Mouse (Mus musculus): Measurements from ENCODE around the gene F11r.

DNA sequence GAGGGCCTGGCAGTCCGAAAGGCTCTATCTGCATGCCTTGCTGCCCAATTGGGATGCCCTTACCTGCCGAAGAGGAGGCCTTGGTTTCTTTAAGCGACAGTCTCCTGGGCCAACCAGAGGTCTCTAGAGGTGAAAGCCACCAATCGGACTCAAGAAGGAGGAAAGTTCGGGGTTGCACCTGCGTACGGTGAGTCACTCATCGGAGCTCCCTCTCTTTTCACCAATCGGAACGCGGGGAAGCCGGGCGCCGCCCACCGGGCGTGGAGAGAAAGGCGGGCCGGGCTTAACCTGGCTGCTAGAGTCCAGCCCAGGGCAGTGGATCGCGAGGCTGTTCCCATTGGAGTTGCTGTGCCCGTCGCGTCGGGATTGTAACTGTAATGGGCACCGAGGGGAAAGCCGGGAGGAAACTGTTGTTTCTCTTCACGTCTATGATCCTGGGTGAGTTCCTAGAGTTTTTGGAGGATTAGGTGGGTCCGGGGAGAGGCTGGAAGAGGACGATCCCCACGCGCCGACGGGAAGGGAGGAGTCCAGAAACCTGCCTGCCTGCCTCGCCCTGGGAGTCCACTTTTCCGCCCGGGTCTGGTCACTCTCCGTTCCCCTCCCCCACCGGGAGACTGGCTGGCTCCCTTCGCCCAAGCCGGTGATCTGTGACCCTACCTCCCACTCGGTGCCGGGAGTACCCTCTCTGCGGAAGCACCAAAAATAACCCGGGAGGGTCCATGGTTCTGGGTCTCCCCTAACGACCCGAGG lies at the start of gene F11r:
- TF ChIP-seq GATA1 (IDR thresholded peaks at IDR 0.05; ENCODE audit: borderline replicate concordance, low read length) (no peak), FLI1 (IDR thresholded peaks at IDR 0.05; ENCODE audit: low read length) (no peak)
